Mouse (Mus musculus) embryo, embryonic 9.5 days (tissue): ENCODE data around the gene Ctdnep1.

Experiments
- DNase-seq: peaks from one replicate; pipeline ENCODE4 v3.0.0-alpha.2; 2017; ENCODE audit errors: extremely low spot score

The Ctdnep1 gene

DNA sequence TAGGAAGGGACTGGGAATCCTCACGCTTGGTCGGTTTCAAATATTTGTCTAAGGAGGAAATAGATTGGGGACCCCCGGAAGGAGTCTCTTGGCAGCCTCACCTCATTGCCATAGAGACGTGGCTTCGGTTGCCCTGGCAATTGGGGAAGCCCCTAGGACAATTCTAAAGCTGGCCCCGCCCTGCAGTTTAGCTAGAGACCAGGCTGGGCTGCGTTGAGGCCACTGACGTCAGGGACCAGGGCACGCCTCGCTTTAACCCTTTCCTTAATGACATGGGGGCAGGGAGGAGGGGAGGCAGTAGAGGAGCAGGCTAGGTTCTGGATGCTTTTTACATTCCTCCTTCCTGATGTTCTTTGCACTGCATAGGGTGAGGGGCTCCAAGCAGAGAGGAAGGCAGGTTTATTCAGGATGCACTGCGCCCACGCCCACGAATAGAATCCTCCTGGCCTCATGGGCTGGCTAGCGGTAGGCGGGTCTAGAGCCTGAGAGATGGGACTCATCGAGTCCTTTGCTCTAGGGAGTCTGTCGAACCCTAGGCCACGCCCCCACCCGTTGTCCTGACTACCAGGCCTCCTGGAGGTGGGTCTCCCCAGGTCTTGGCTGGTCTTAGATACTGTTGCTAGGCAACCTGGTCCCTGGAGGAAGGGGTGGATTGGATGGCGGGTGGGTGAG is 48.3 kb downstream of the Ctdnep1 start:
- peak; percentile 97 for DNase-seq

DNA sequence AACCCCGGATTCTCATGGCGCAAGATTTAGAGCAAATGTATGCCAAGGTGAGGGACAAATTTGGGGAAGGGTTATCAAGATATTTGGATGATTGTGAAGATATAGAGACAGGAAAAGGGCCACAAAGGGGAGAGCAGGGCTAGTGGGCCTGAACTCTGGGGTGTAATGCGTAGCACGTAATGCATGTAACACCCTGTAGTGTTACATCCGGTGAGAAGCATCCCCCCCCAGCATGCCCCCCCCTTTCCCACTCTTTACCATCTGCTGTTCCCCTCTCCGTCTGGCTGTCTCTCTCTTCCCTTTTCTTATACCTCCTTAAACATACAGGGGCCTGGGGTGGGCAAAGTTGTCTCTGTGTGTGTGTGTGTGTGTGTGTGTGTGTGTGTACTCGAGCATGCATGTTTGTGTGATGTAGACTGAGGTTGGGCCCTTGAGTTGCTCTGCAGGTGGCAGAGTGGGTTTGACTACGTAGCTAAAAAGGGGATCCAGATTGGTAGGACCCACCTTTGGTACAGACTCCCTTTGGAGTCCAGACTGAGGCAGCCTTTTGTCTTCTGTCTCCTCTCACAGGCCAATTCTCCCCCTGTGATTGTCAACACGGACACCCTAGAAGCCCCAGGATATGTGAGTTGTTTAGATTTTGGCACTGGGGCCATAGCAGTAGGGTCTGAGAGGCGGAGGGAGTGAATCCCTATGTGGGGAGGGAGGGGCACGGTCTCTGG is 49.0 kb downstream of the Ctdnep1 start:
- no peak for DNase-seq

DNA sequence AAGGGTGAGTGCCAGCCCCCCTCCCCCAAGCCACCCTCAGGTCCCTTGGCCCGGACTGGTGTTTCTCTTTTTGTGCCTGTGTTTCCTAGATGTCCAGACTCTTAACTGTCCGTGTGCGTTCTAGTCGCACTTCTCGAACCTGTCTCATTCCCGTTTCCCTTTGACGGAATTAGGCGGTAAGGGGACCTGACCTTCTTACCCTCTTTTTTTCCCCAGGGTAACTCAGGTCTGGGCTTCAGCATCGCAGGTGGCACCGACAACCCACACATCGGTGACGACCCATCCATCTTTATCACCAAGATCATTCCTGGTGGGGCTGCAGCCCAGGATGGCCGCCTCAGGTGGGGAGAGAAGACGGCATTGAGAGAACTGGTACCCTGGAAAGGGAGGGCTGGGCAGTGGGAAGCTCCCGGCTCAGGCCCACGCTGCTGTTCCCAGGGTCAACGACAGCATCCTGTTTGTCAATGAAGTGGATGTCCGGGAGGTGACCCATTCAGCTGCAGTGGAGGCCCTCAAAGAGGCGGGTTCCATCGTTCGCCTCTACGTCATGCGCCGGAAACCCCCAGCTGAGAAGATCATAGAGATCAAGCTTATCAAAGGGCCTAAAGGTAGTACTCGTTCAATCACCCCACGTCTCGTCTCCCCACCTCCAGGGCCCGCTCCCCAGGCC is 49.8 kb downstream of the Ctdnep1 start:
- DNase-seq: no peak

DNA sequence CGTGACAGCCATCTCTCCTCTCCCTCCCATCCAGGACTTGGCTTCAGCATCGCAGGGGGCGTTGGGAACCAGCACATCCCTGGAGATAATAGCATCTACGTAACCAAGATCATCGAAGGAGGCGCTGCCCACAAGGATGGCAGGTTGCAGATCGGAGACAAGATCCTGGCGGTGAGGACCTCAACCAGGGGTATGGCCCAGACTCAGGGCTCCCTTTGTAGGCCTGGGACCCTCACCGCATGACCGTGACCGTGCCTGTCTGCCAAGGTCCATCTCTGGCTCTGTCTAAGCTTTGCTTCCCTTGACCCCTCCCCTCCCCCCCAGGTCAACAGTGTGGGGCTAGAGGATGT is 50.3 kb downstream of the Ctdnep1 start:
- no peak for DNase-seq

DNA sequence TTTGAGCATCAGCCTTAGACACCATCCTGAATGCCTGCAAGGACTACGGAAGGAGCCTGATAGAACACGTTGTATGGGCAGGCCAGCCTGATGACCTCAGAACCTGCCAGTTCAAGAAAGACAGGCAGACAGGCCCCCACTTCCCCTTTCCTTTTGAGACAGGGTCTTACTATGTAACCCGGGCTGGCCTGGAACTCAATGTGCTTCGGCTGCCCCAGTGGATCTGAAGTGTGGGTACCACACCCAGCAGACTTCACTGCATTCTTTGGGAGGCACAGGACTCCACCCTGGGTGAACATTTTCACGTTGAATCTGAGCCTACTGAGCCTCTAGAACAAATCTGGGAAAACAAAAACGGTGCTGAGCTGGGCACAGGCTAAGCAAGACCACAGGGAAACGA is 57.2 kb downstream of the Ctdnep1 start:
- no peak for DNase-seq

DNA sequence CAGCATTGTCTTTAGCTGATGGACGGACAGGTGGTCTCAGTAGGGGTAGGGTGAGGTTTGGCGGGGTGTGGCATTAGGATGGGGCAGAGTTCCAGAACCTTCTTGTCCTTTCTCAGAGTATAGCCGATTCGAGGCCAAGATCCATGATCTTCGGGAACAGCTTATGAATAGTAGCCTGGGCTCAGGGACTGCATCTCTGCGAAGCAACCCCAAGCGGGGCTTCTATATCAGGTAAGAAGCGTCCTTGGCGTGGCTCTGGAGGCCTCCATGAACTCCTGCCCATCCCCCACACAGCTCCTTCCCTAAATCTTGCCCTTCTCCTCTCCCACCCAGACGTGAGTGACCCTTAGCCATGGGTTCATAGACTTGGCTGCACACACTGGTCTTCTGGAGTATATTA is 58.7 kb downstream of the Ctdnep1 start:
- no peak for DNase-seq

DNA sequence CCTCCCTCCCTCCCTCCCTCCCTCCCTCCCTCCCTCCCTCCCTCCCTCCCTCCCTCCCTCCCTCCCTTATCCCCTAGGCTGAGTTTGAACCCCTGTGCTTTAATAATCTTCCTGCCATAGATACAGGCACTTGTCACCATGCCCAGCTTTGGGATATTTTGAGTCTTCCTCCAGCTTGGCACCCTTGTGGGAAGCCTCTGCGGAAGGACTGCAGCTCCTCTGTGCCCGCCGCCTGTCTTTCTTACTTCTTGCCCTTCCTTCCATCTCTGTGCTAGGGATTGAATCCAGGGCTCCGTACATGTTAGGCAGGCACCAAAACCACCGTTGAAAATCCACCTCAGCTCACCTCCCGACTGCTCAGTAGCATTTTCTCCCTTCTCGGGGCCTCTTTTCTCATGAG is 59.2 kb downstream of the Ctdnep1 start:
- no peak for DNase-seq
